Mouse (Mus musculus) hindbrain, embryonic 15.5 days (tissue): ENCODE results near the gene Emilin2. TPM values are rescaled to one million over a fixed set of nuclear protein-coding genes. Genes with fewer than 3 reads are reported as not detected.

Source experiments
- ATAC-seq: fragments of 200-750 bp; cut with Nextera tagmentation; 2 replicates; pipeline ENCODE4 v1.8.0; 2017; ENCODE audit warnings: low read depth, moderate number of reproducible peaks, moderate TSS enrichment; ENCODE audit not compliant: low FRiP score
- H3K27ac ChIP-seq: fragments of 300-500 bp; sonication (generic); replicated peaks from 2 replicates; pipeline ENCODE4 v1.5.1; 2015; ENCODE audit warnings: mild to moderate bottlenecking, inconsistent platforms
- H3K27me3 ChIP-seq: fragments of 300-500 bp; sonication (generic); 2 replicates; pipeline ENCODE4 v1.6.1; 2015; ENCODE audit warnings: control low read depth, inconsistent platforms
- H3K36me3 ChIP-seq: fragments of 300-500 bp; sonication (generic); 2 replicates; pipeline ENCODE4 v1.6.1; 2015; ENCODE audit warnings: control low read depth, inconsistent platforms
- H3K4me1 ChIP-seq: fragments of 300-500 bp; sonication (generic); replicated peaks from 2 replicates; pipeline ENCODE4 v1.6.1; 2015; ENCODE audit warnings: control low read depth, inconsistent platforms
- H3K4me2 ChIP-seq: fragments of 300-500 bp; sonication (generic); 2 replicates; pipeline ENCODE4 v1.6.1; 2015; ENCODE audit warnings: moderate library complexity, mild to moderate bottlenecking, inconsistent platforms
- H3K4me3 ChIP-seq: fragments of 300-500 bp; sonication (generic); 2 replicates; pipeline ENCODE4 v1.5.1; 2015; ENCODE audit warnings: mild to moderate bottlenecking, inconsistent platforms
- H3K9ac ChIP-seq: fragments of 300-500 bp; sonication (generic); 2 replicates; pipeline ENCODE4 v1.6.1; 2015; ENCODE audit warnings: inconsistent platforms
- H3K9me3 ChIP-seq: fragments of 300-500 bp; sonication (generic); 2 replicates; pipeline ENCODE4 v1.6.1; 2016; ENCODE audit warnings: control low read depth, inconsistent platforms
- WGBS: fragments of 180-500 bp; shearing (Covaris S2); methylation state at CpG from one replicate; pipeline ENCODE4 v1.1.7; 2015; 5-methylcytosine and 5-hydroxymethylcytosine counted together
- polyA plus RNA-seq: library from polyadenylated mRNA; unstranded; fragments of >200 nt; fragmentation: Nextera tagmentation; extraction: Ambion mirVana; gene quantifications from 2 replicates; pipeline ENCODE4 v1.2.1, GENCODE M21; 2015

Gene Emilin2
- polyA plus RNA-seq, 1 experiment from 2014 or later, result 2.4 TPM

DNA sequence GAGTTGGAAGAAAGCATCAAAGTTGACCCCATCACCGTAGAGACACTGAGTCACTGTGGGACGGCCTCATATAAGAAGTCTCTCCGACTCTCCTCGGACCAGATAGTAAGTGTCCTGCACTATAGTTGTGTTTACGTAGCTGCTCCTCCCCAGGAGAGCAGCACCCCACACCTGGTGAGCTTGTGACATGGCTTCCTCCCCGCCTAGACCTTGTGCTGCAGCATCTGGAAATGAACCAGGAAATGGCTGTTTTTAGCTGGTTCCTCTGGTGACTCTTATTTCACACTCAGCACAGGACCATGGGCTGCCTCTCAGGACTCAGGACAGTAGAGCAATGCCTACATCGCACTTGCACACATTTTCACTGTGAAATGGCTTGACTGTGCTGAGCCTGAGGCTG, 69.1 kb downstream of the Emilin2 start:
- peaks cover 78% of the 10 kb centered on the region for H3K36me3 ChIP-seq
- no peak overlapping the region for H3K4me3 ChIP-seq
- no peaks in the 10 kb centered on the region for H3K4me1 ChIP-seq
- ATAC-seq, result no peak
- H3K9ac ChIP-seq, result no peak overlapping the region
- no peaks in the 10 kb centered on the region for H3K9me3 ChIP-seq
- WGBS, result 94% methylated on average over 7 of the region's 7 CpGs
- H3K27me3 ChIP-seq, result no peaks in the 10 kb centered on the region
- H3K4me2 ChIP-seq, result no peak overlapping the region
- H3K27ac ChIP-seq, result no peak overlapping the region

DNA sequence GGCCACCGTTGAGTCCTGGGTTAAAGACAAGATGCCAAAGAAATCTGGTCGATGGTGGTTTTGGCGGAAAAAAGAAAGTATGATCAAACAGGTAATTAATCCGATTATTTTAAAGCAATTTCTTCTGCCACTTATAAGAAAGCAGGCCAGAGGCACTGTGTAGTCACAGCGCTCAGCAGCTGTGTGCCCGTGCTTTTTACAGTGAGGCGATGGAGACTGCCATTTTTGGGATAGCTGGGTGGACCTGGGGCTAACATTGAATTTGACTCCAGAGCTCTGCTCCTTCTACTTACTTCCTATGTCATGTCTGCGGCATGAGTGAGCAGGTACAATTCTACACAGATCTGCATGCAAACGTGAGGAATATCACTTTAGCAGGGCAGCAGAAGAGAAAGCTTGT, 71.0 kb downstream of the Emilin2 start:
- 95% methylated on average over 9 of the region's 9 CpGs for WGBS
- H3K4me2 ChIP-seq, result no peak overlapping the region
- H3K27ac ChIP-seq, result no peak overlapping the region
- H3K9ac ChIP-seq, result no peak overlapping the region
- no peaks in the 10 kb centered on the region for H3K4me1 ChIP-seq
- no peak for ATAC-seq
- H3K4me3 ChIP-seq, result no peak overlapping the region
- H3K27me3 ChIP-seq, result no peaks in the 10 kb centered on the region
- H3K36me3 ChIP-seq, result peaks cover 69% of the 10 kb centered on the region
- no peaks in the 10 kb centered on the region for H3K9me3 ChIP-seq

GRCm38 (mm10) chr17:71238494-71238893, 73.3 kb downstream of the Emilin2 start:
- no peak for ATAC-seq
- Histone ChIP-seq H3K36me3 (peaks cover 55% of the 10 kb centered on the region), H3K9me3 (no peaks in the 10 kb centered on the region), H3K27me3 (no peaks in the 10 kb centered on the region), H3K4me3 (no peak overlapping the region), H3K4me2 (no peak overlapping the region), H3K9ac (no peak overlapping the region), H3K4me1 (no peaks in the 10 kb centered on the region), H3K27ac (no peak overlapping the region)
- 95% methylated on average over 7 of the region's 7 CpGs for WGBS

- WGBS, result 83% methylated on average over 12 of the region's 12 CpGs
- ATAC-seq, result no peak
- H3K4me3 ChIP-seq, result no peak overlapping the region
Measured at GRCm38 (mm10) chr17:71235229-71235958, 76.4 kb downstream of the Emilin2 start.

GRCm38 (mm10) chr17:71234041-71234594, 77.7 kb downstream of the Emilin2 start:
- Histone ChIP-seq H3K4me2 (no peak overlapping the region), H3K4me1 (no peaks in the 10 kb centered on the region), H3K27me3 (no peaks in the 10 kb centered on the region), H3K9me3 (no peaks in the 10 kb centered on the region), H3K9ac (no peak overlapping the region), H3K27ac (no peak overlapping the region), H3K36me3 (peaks cover 38% of the 10 kb centered on the region), H3K4me3 (no peak overlapping the region)
- no peak for ATAC-seq
- WGBS, result 88% methylated on average over 12 of the region's 12 CpGs

More at GRCm38 (mm10) chr17:71235229-71235958, 76.4 kb downstream of the Emilin2 start:
- Histone ChIP-seq H3K9ac (no peak overlapping the region), H3K27ac (no peak overlapping the region), H3K36me3 (peaks cover 42% of the 10 kb centered on the region), H3K9me3 (no peaks in the 10 kb centered on the region), H3K4me2 (no peak overlapping the region), H3K4me1 (no peaks in the 10 kb centered on the region), H3K27me3 (no peaks in the 10 kb centered on the region)

GRCm38 (mm10) chr17:71233210-71233609, 78.6 kb downstream of the Emilin2 start:
- WGBS, result 93% methylated on average over 4 of the region's 4 CpGs
- H3K9me3 ChIP-seq, result no peaks in the 10 kb centered on the region
- no peak overlapping the region for H3K4me2 ChIP-seq
- H3K4me1 ChIP-seq, result no peaks in the 10 kb centered on the region
- no peak overlapping the region for H3K27ac ChIP-seq
- ATAC-seq, result no peak
- peaks cover 30% of the 10 kb centered on the region for H3K36me3 ChIP-seq
- no peak overlapping the region for H3K9ac ChIP-seq
- no peaks in the 10 kb centered on the region for H3K27me3 ChIP-seq
- no peak overlapping the region for H3K4me3 ChIP-seq

- Histone ChIP-seq H3K27ac (no peak overlapping the region), H3K4me1 (no peaks in the 10 kb centered on the region), H3K27me3 (no peaks in the 10 kb centered on the region), H3K4me3 (no peak overlapping the region), H3K4me2 (no peak overlapping the region), H3K36me3 (peaks cover 23% of the 10 kb centered on the region), H3K9me3 (no peaks in the 10 kb centered on the region), H3K9ac (no peak overlapping the region)
- 88% methylated on average over 2 of the region's 2 CpGs for WGBS
- no peak for ATAC-seq
Measured at GRCm38 (mm10) chr17:71231998-71232397, 79.8 kb downstream of the Emilin2 start.

DNA sequence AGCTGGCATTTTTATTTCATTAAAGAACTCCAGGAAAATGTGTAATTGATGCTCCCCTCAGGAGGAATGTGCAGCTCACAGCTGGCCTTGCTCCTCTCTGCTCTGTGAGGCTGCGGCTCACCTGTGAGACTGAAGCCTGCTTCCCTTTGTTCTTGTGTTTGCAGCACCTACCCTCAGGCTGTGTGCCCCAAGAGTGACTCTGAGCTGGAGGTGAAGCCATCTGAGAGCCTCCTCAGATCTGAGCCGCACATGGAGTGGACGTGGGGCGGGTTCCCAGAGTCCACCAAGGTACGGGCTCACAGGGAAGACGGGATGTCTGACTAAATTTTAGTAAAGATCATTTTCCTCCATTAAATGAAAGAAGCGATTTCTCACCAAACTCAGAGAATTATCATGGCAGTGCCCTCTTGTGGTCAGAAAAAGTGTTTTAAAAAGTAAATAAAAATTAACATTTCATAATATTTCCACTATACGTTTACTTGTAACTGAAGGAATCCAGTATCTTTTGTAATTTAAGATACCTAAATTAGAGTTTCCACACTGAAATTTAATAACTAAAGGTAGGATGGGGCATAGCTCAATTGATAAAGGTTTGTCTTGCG, 81.6 kb downstream of the Emilin2 start:
- Histone ChIP-seq H3K9ac (no peak overlapping the region), H3K27ac (0 out of 2 replicates have a peak overlapping the region, but pooled peaks have one; percentile 57), H3K4me3 (no peak overlapping the region), H3K4me1 (no peaks in the 10 kb centered on the region), H3K4me2 (no peak overlapping the region), H3K9me3 (no peaks in the 10 kb centered on the region), H3K36me3 (peaks cover 20% of the 10 kb centered on the region), H3K27me3 (no peaks in the 10 kb centered on the region)
- WGBS, result 73% methylated on average over 9 of the region's 9 CpGs
- no peak for ATAC-seq

GRCm38 (mm10) chr17:71228651-71229050, 83.1 kb downstream of the Emilin2 start:
- Histone ChIP-seq H3K27ac (no peak overlapping the region), H3K9ac (no peak overlapping the region), H3K4me3 (no peak overlapping the region), H3K4me1 (no peaks in the 10 kb centered on the region), H3K4me2 (no peak overlapping the region), H3K27me3 (no peaks in the 10 kb centered on the region), H3K36me3 (peaks cover 15% of the 10 kb centered on the region), H3K9me3 (no peaks in the 10 kb centered on the region)
- ATAC-seq, result no peak
- WGBS, result 84% methylated on average over 7 of the region's 7 CpGs

GRCm38 (mm10) chr17:71227128-71227895, 84.5 kb downstream of the Emilin2 start:
- Histone ChIP-seq H3K27me3 (no peaks in the 10 kb centered on the region), H3K36me3 (peaks cover 12% of the 10 kb centered on the region; the same call in 1 of the 2 replicates), H3K9me3 (no peaks in the 10 kb centered on the region), H3K4me1 (no peaks in the 10 kb centered on the region), H3K27ac (no peak overlapping the region), H3K4me2 (no peak overlapping the region), H3K4me3 (no peak overlapping the region), H3K9ac (no peak overlapping the region)
- no peak for ATAC-seq
- 80% methylated on average over 9 of the region's 9 CpGs for WGBS

DNA sequence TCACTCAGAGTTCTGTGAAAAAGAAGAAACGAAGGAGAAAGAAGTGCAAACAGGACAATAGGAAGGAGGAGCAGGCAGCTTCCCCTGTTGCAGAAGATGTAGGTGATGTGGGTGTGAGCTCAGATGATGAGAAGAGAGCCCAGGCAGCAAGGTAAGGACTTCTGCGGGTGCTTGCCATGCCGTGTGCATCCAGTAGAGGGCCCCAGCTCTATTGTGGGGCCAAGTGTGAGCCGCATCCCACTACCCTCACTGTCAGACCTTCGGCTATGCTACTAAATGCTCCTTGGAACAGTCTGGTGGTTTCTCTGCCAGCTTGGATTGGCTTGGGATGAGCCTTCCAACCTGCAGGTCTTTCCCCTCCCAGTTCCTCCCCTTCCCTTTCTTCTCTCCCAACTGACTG, 86.7 kb downstream of the Emilin2 start:
- Histone ChIP-seq H3K4me3 (no peak overlapping the region), H3K27me3 (no peaks in the 10 kb centered on the region), H3K4me2 (no peak overlapping the region), H3K4me1 (no peaks in the 10 kb centered on the region), H3K36me3 (no peaks in the 10 kb centered on the region), H3K27ac (no peak overlapping the region), H3K9me3 (no peaks in the 10 kb centered on the region), H3K9ac (no peak overlapping the region)
- 32% methylated on average over 5 of the region's 5 CpGs for WGBS
- ATAC-seq, result no peak

DNA sequence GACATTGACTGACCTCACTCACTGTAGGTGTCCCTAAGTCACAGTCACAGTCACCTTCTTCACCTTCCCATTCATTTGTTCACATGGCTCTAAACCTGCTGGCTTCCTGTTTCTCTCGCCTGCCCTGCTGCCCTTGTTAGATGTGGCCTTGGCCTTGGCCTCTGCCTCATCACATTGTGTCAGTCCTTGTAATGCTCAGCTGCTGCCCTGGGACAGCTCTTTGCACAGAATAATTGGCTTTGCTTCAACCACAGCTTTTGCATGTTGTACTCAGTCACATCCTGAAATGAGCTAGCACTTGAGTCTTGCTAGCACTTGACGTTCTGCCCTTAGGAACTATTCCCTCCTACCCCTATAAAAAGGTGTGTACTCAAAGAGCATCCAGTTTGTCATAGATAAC, 87.3 kb downstream of the Emilin2 start:
- no peak for ATAC-seq
- H3K4me1 ChIP-seq, result no peaks in the 10 kb centered on the region
- WGBS, result 70% methylated on average over 2 of the region's 2 CpGs

More for the DNA sequence above, 87.3 kb downstream of the Emilin2 start:
- Histone ChIP-seq H3K9me3 (no peaks in the 10 kb centered on the region), H3K36me3 (no peaks in the 10 kb centered on the region), H3K4me2 (no peak overlapping the region), H3K27ac (no peak overlapping the region), H3K27me3 (no peaks in the 10 kb centered on the region), H3K9ac (no peak overlapping the region), H3K4me3 (no peak overlapping the region)
